Mouse (Mus musculus): Measurements from ENCODE around the gene 2900011O08Rik. TPM values are rescaled to one million over a fixed set of nuclear protein-coding genes. Genes with fewer than 3 reads are reported as not detected.

2900011O08Rik gene
- polyA plus RNA-seq, 1 experiment from 2014 or later, result 0.84 TPM

- ATAC-seq (replicated peaks; ENCODE audit: low FRiP score, low read depth) (no peak), DNase-seq (ENCODE audit: low spot score) (no peak)
- no peak overlapping the region for H3K9ac ChIP-seq (ENCODE audit: low read depth, low read length)
- H3K4me1 ChIP-seq (replicated peaks; ENCODE audit: insufficient read depth, low read length), result no peaks in the 10 kb centered on the region
- H3K4me2 ChIP-seq (ENCODE audit: low read length), result no peak overlapping the region
- peaks cover 43% of the 10 kb centered on the region for H3K36me3 ChIP-seq (ENCODE audit: insufficient read depth, low read length)
- H3K4me3 ChIP-seq (replicated peaks; ENCODE audit: low read depth, low read length), result no peak overlapping the region
- no peak for TF ChIP-seq CTCF (IDR thresholded peaks at IDR 0.05; ENCODE audit: low read depth)
- no peaks in the 10 kb centered on the region for H3K27me3 ChIP-seq (ENCODE audit: insufficient read depth, low read length)
- WGBS, result 66% methylated on average over 2 of the region's 2 CpGs
- H3K9me3 ChIP-seq (replicated peaks; ENCODE audit: low read length), result no peaks in the 10 kb centered on the region
- no peak overlapping the region for H3K27ac ChIP-seq
Measured at GRCm38 (mm10) chr16:14112133-14112532, 125.7 kb downstream of the 2900011O08Rik start.

GRCm38 (mm10) chr16:14112742-14113141, 126.3 kb downstream of the 2900011O08Rik start:
- Histone ChIP-seq H3K4me2 (ENCODE audit: low read length) (no peak overlapping the region), H3K4me1 (replicated peaks; ENCODE audit: insufficient read depth, low read length) (no peaks in the 10 kb centered on the region), H3K27ac (no peak overlapping the region), H3K9ac (ENCODE audit: low read depth, low read length) (no peak overlapping the region), H3K27me3 (ENCODE audit: insufficient read depth, low read length) (no peaks in the 10 kb centered on the region), H3K36me3 (ENCODE audit: insufficient read depth, low read length) (peaks cover 46% of the 10 kb centered on the region), H3K4me3 (replicated peaks; ENCODE audit: low read depth, low read length) (no peak overlapping the region), H3K9me3 (replicated peaks; ENCODE audit: low read length) (no peaks in the 10 kb centered on the region)
- no peak for DNase-seq (ENCODE audit: low spot score)
- 92% methylated on average over 3 of the region's 3 CpGs for WGBS
- TF ChIP-seq CTCF (IDR thresholded peaks at IDR 0.05; ENCODE audit: low read depth), result no peak
- ATAC-seq (replicated peaks; ENCODE audit: low FRiP score, low read depth), result no peak

GRCm38 (mm10) chr16:14117299-14117698, 130.9 kb downstream of the 2900011O08Rik start:
- peaks cover 50% of the 10 kb centered on the region for H3K36me3 ChIP-seq (ENCODE audit: insufficient read depth, low read length)
- 84% methylated on average over 2 of the region's 2 CpGs for WGBS
- H3K4me3 ChIP-seq (replicated peaks; ENCODE audit: low read depth, low read length), result no peak overlapping the region
- no peak overlapping the region for H3K27ac ChIP-seq
- TF ChIP-seq CTCF (IDR thresholded peaks at IDR 0.05; ENCODE audit: low read depth), result no peak
- no peaks in the 10 kb centered on the region for H3K9me3 ChIP-seq (replicated peaks; ENCODE audit: low read length)
- DNase-seq (ENCODE audit: low spot score) (no peak), ATAC-seq (replicated peaks; ENCODE audit: low FRiP score, low read depth) (no peak)
- no peaks in the 10 kb centered on the region for H3K4me1 ChIP-seq (replicated peaks; ENCODE audit: insufficient read depth, low read length)
- H3K4me2 ChIP-seq (ENCODE audit: low read length), result no peak overlapping the region
- no peaks in the 10 kb centered on the region for H3K27me3 ChIP-seq (ENCODE audit: insufficient read depth, low read length)
- H3K9ac ChIP-seq (ENCODE audit: low read depth, low read length), result no peak overlapping the region

GRCm38 (mm10) chr16:14120941-14121340, 134.5 kb downstream of the 2900011O08Rik start:
- Histone ChIP-seq H3K4me1 (replicated peaks; ENCODE audit: insufficient read depth, low read length) (no peaks in the 10 kb centered on the region), H3K4me3 (replicated peaks; ENCODE audit: low read depth, low read length) (no peak overlapping the region), H3K4me2 (ENCODE audit: low read length) (no peak overlapping the region), H3K27me3 (ENCODE audit: insufficient read depth, low read length) (no peaks in the 10 kb centered on the region), H3K27ac (no peak overlapping the region), H3K9me3 (replicated peaks; ENCODE audit: low read length) (no peaks in the 10 kb centered on the region), H3K9ac (ENCODE audit: low read depth, low read length) (no peak overlapping the region), H3K36me3 (ENCODE audit: insufficient read depth, low read length) (peaks cover 51% of the 10 kb centered on the region)
- WGBS, result 98% methylated on average over 5 of the region's 5 CpGs
- no peak for TF ChIP-seq CTCF (IDR thresholded peaks at IDR 0.05; ENCODE audit: low read depth)
- ATAC-seq (replicated peaks; ENCODE audit: low FRiP score, low read depth), result no peak
- no peak for DNase-seq (ENCODE audit: low spot score)

- Histone ChIP-seq H3K27ac (no peak overlapping the region), H3K9ac (ENCODE audit: low read depth, low read length) (no peak overlapping the region), H3K36me3 (ENCODE audit: insufficient read depth, low read length) (peaks cover 49% of the 10 kb centered on the region), H3K9me3 (replicated peaks; ENCODE audit: low read length) (no peaks in the 10 kb centered on the region), H3K4me1 (replicated peaks; ENCODE audit: insufficient read depth, low read length) (no peaks in the 10 kb centered on the region), H3K4me3 (replicated peaks; ENCODE audit: low read depth, low read length) (no peak overlapping the region), H3K27me3 (ENCODE audit: insufficient read depth, low read length) (no peaks in the 10 kb centered on the region), H3K4me2 (ENCODE audit: low read length) (no peak overlapping the region)
- TF ChIP-seq CTCF (IDR thresholded peaks at IDR 0.05; ENCODE audit: low read depth), result no peak
- ATAC-seq (replicated peaks; ENCODE audit: low FRiP score, low read depth) (no peak), DNase-seq (ENCODE audit: low spot score) (no peak)
- 93% methylated on average over 7 of the region's 7 CpGs for WGBS
Measured at GRCm38 (mm10) chr16:14121563-14121962, 135.2 kb downstream of the 2900011O08Rik start.

GRCm38 (mm10) chr16:14122586-14122985, 136.2 kb downstream of the 2900011O08Rik start:
- no peaks in the 10 kb centered on the region for H3K27me3 ChIP-seq (ENCODE audit: insufficient read depth, low read length)
- no peak overlapping the region for H3K9ac ChIP-seq (ENCODE audit: low read depth, low read length)
- no peak overlapping the region for H3K27ac ChIP-seq
- H3K9me3 ChIP-seq (replicated peaks; ENCODE audit: low read length), result no peaks in the 10 kb centered on the region
- TF ChIP-seq CTCF (IDR thresholded peaks at IDR 0.05; ENCODE audit: low read depth), result peak; percentile 28; the same call in 1 of the 2 replicates
- no peak overlapping the region for H3K4me3 ChIP-seq (replicated peaks; ENCODE audit: low read depth, low read length)
- no peaks in the 10 kb centered on the region for H3K4me1 ChIP-seq (replicated peaks; ENCODE audit: insufficient read depth, low read length)
- ATAC-seq (replicated peaks; ENCODE audit: low FRiP score, low read depth) (no peak), DNase-seq (ENCODE audit: low spot score) (no peak)
- H3K4me2 ChIP-seq (ENCODE audit: low read length), result no peak overlapping the region
- peaks cover 48% of the 10 kb centered on the region for H3K36me3 ChIP-seq (ENCODE audit: insufficient read depth, low read length)

- DNase-seq (ENCODE audit: low spot score) (no peak), ATAC-seq (replicated peaks; ENCODE audit: low FRiP score, low read depth) (no peak)
- Histone ChIP-seq H3K4me3 (replicated peaks; ENCODE audit: low read depth, low read length) (no peak overlapping the region), H3K9ac (ENCODE audit: low read depth, low read length) (no peak overlapping the region), H3K27ac (no peak overlapping the region), H3K4me2 (ENCODE audit: low read length) (no peak overlapping the region), H3K9me3 (replicated peaks; ENCODE audit: low read length) (no peaks in the 10 kb centered on the region), H3K4me1 (replicated peaks; ENCODE audit: insufficient read depth, low read length) (no peaks in the 10 kb centered on the region), H3K27me3 (ENCODE audit: insufficient read depth, low read length) (no peaks in the 10 kb centered on the region), H3K36me3 (ENCODE audit: insufficient read depth, low read length) (peaks cover 58% of the 10 kb centered on the region)
- TF ChIP-seq CTCF (IDR thresholded peaks at IDR 0.05; ENCODE audit: low read depth), result no peak
- WGBS, result 88% methylated on average over 2 of the region's 2 CpGs
Measured at GRCm38 (mm10) chr16:14123901-14124300, 137.5 kb downstream of the 2900011O08Rik start.

Data from kidney, postnatal 0 days (tissue).